ENCODE assay signal across 8 mouse cellular contexts in the genomic region with DNA sequence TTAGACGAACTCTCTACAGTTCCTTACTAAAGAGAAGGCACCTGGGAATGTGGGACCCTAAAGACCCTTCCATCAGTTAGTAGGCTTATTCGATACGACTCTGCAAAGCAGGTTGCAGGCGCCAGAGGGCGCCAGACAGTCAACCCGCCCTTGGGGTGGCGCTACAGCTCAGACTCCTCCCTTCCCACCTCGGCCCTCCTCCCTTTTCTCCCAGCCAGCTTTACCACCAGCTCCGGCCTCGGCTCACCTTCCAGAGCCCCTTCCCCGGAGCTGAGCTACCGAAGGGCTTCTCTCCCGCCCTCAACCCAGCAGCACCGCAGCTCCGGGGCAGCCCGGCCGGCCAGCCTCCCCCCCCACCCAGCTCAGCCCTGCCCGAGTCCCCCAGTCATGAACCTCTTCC. TPM values are rescaled to one million over a fixed set of nuclear protein-coding genes. Genes with fewer than 3 reads are reported as not detected.
A peak's percentile ranks its signal among the peaks of the same experiment; 100 is the strongest.
DNase-seq lines count a peak whose midpoint lies in the region; ATAC-seq lines count a peak whose summit lies in the region.

A gene (plus strand): TSS at position 149 of the 400 bp plus-strand sequence.

- peak within 1 kb of the TSS; percentile 98 for H3K9ac ChIP-seq in heart, embryonic 14.5 days (ENCODE audit: low read length)
- H3K9ac ChIP-seq in liver, embryonic 13.5 days: peak within 1 kb of the TSS; percentile 92
- peak within 1 kb of the TSS; percentile 97 for H3K9ac ChIP-seq in stomach, embryonic 16.5 days (ENCODE audit: low read length)

- H3K4me1 ChIP-seq in brown adipose tissue, adult 24 weeks (ENCODE audit: control insufficient read depth, insufficient read depth, insufficient read length, low read length): 0 out of 2 replicates have a peak, but pooled peaks cover 3% of the 10 kb centered on the region
- peaks cover 20 to 43% of the 10 kb centered on the region in 2 experiments for H3K4me1 ChIP-seq in heart, embryonic 14.5 days (ENCODE audit: control insufficient read depth in 2 of 2, insufficient read depth in 2 of 2, low read length in 2 of 2)
- H3K4me1 ChIP-seq in liver, embryonic 13.5 days (replicated peaks): peaks cover 32% of the 10 kb centered on the region
- peaks cover 37% of the 10 kb centered on the region for H3K4me1 ChIP-seq in stomach, embryonic 16.5 days (ENCODE audit: control insufficient read depth, insufficient read depth, low read length)

- peaks cover 35% of the 10 kb centered on the region for H3K27me3 ChIP-seq in heart, embryonic 14.5 days (ENCODE audit: control insufficient read depth, insufficient read depth, low read length)
- H3K27me3 ChIP-seq in liver, embryonic 13.5 days: peaks cover 47% of the 10 kb centered on the region
- peaks cover 19% of the 10 kb centered on the region for H3K27me3 ChIP-seq in stomach, embryonic 16.5 days (ENCODE audit: control insufficient read depth, insufficient read depth, low read length)

- under 1% methylated on average over 18 of the region's 18 CpGs for WGBS in heart, embryonic 14.5 days
- WGBS in liver, embryonic 13.5 days (ENCODE audit: insufficient replicate concordance): 2% methylated on average over 18 of the region's 18 CpGs
- under 1% methylated on average over 18 of the region's 18 CpGs for WGBS in stomach, embryonic 16.5 days

- peak; percentile 93 for DNase-seq in CD4-positive, CD25-positive, alpha-beta regulatory T cell, adult 2 months (ENCODE audit: low read depth, low spot score)
- peak; percentile 50 for DNase-seq in fibroblast of lung, adult 2 months (ENCODE audit: low read depth)
- peak; percentile 92 for DNase-seq in kidney, postnatal 14 days
- DNase-seq in liver, embryonic 13.5 days: peak; percentile 79
- peak; percentile 91 for DNase-seq in neural tube, embryonic 10.5 days (ENCODE audit: extremely low spot score, low spot score)

- H3K4me3 ChIP-seq in brown adipose tissue, adult 24 weeks (ENCODE audit: insufficient read depth, low read depth, low read length): peak within 1 kb of the TSS; percentile 82
- peak within 1 kb of the TSS; percentile 84 to 94 for H3K4me3 ChIP-seq in heart, embryonic 14.5 days (ENCODE audit: control insufficient read depth in 1 of 2, insufficient read depth in 1 of 2, low read depth in 1 of 2, low read length in 2 of 2)
- peak within 1 kb of the TSS; percentile 75 for H3K4me3 ChIP-seq in liver, embryonic 13.5 days (replicated peaks)
- peak within 1 kb of the TSS; percentile 93 for H3K4me3 ChIP-seq in stomach, embryonic 16.5 days (replicated peaks; ENCODE audit: low read length)

- peak within 1 kb of the TSS; percentile 93 for H3K4me2 ChIP-seq in heart, embryonic 14.5 days (ENCODE audit: low read length)
- H3K4me2 ChIP-seq in liver, embryonic 13.5 days: peak within 1 kb of the TSS; percentile 94
- peak within 1 kb of the TSS; percentile 66 for H3K4me2 ChIP-seq in stomach, embryonic 16.5 days (ENCODE audit: low read depth, low read length)

- peaks cover 38% of the 10 kb centered on the region for H3K36me3 ChIP-seq in heart, embryonic 14.5 days (ENCODE audit: control insufficient read depth, insufficient read depth, low read length)
- H3K36me3 ChIP-seq in liver, embryonic 13.5 days: peaks cover 37% of the 10 kb centered on the region
- peaks cover 20% of the 10 kb centered on the region for H3K36me3 ChIP-seq in stomach, embryonic 16.5 days (ENCODE audit: control insufficient read depth, insufficient read depth, low read length)

- H3K9me3 ChIP-seq in heart, embryonic 14.5 days (ENCODE audit: control insufficient read depth, low read length): no peaks in the 10 kb centered on the region
- H3K9me3 ChIP-seq in liver, embryonic 13.5 days (replicated peaks): no peaks in the 10 kb centered on the region
- H3K9me3 ChIP-seq in stomach, embryonic 16.5 days (replicated peaks; ENCODE audit: control insufficient read depth, low read length): no peaks in the 10 kb centered on the region

- ATAC-seq in heart, embryonic 14.5 days (ENCODE audit: insufficient number of reproducible peaks, insufficient read depth, low FRiP score, low read depth): peak; percentile 62
- ATAC-seq in liver, embryonic 13.5 days (ENCODE audit: low read depth): peak; percentile 77
- ATAC-seq in stomach, embryonic 16.5 days (ENCODE audit: insufficient read depth, low FRiP score): peak; percentile 84

- H3K27ac ChIP-seq in brown adipose tissue, adult 24 weeks (replicated peaks; ENCODE audit: low read depth, low read length): peak within 1 kb of the TSS; percentile 84
- peak within 1 kb of the TSS; percentile 93 to 94 for H3K27ac ChIP-seq in heart, embryonic 14.5 days (replicated peaks in 1 of 2; ENCODE audit: control insufficient read depth in 1 of 2, insufficient read depth in 1 of 2, low read depth in 2 of 2, low read length in 2 of 2)
- peak within 1 kb of the TSS; percentile 89 for H3K27ac ChIP-seq in liver, embryonic 13.5 days
- peak within 1 kb of the TSS; percentile 96 for H3K27ac ChIP-seq in stomach, embryonic 16.5 days (ENCODE audit: low read length)

RNA-seq across cellular contexts. Expression of the gene that starts here (rescaled TPM):
- 95.6 and 96.1 TPM in 2 replicates for polyA plus RNA-seq in brown adipose tissue, adult 24 weeks (2012; ENCODE audit: insufficient read depth, insufficient read length, missing spikeins)
- polyA plus RNA-seq in heart, embryonic 14.5 days (2014; fragmentation: Nextera tagmentation; extraction: Ambion mirVana): 85.7 and 125 TPM in 2 replicates
- polyA plus RNA-seq in liver, embryonic 13.5 days (2015; fragmentation: Nextera tagmentation; extraction: Ambion mirVana): 22.9 and 23.8 TPM in 2 replicates
- 76.7 and 87.0 TPM in 2 replicates for polyA plus RNA-seq in stomach, embryonic 16.5 days (2015; fragmentation: Nextera tagmentation; extraction: Ambion mirVana)

Comparison
In these comparisons a context has a peak if more than half of its experiments do, and no peak if none do; other contexts are left out.
1. Peak in every context shown above with its lines: DNase-seq, ATAC-seq, H3K4me3 ChIP-seq and H3K27ac ChIP-seq.